Mouse (Mus musculus) MEL (cell line): ENCODE measurements at regions not wholly inside any gene's neighbourhood (a gene's known extent, or its start where the extent isn't known, plus 50 kb on each side); places are given as distances from the start of the nearest gene placed in this dataset.

Experiments used
- BHLHE40 ChIP-seq: IDR thresholded peaks from 2 replicates; pipeline ENCODE4 v1.6.1; 2012; ENCODE audit warnings: low read depth, mild to moderate bottlenecking, inconsistent platforms, low read length, improper control_type of control experiment, borderline replicate concordance
- CTCF ChIP-seq, 3 experiments: IDR thresholded peaks in 2 of 3; conservative IDR thresholded peaks in 1 of 3; 2 replicates each; pipeline ENCODE4 v1.5.1; 2011 to 2012; ENCODE audit warnings: low read length in 3 of 3, low read depth in 2 of 3, mild to moderate bottlenecking in 2 of 3, improper control_type of control experiment in 1 of 3, inconsistent platforms in 1 of 3, mixed read lengths in 1 of 3, moderate library complexity in 1 of 3; ENCODE audit not compliant: control insufficient read depth in 1 of 3, insufficient read depth in 1 of 3, poor library complexity in 1 of 3, severe bottlenecking in 1 of 3
- E2F4 ChIP-seq: IDR thresholded peaks from 2 replicates; pipeline ENCODE4 v1.6.1; 2011; ENCODE audit warnings: low read depth, low read length, improper control_type of control experiment, borderline replicate concordance
- EP300 ChIP-seq, 2 experiments: IDR thresholded peaks; 2 replicates each; pipeline ENCODE4 v1.6.1; 2011; ENCODE audit warnings: improper control_type of control experiment in 2 of 2, low read length in 2 of 2, low read depth in 1 of 2, mild to moderate bottlenecking in 1 of 2
- GATA1 ChIP-seq: IDR thresholded peaks from 2 replicates; pipeline ENCODE4 v1.6.1; 2011; ENCODE audit warnings: low read depth, low read length, improper control_type of control experiment
- MAFK ChIP-seq: IDR thresholded peaks from 2 replicates; pipeline ENCODE4 v1.6.1; 2011; ENCODE audit warnings: low read depth, mild to moderate bottlenecking, low read length, improper control_type of control experiment, borderline replicate concordance
- MXI1 ChIP-seq: IDR thresholded peaks from 2 replicates; pipeline ENCODE4 v1.6.1; 2011; ENCODE audit warnings: mild to moderate bottlenecking, low read depth, low read length, improper control_type of control experiment
- POLR2AphosphoS2 ChIP-seq: IDR thresholded peaks from 2 replicates; pipeline ENCODE4 v1.6.1; 2011; ENCODE audit warnings: low read length, improper control_type of control experiment
- RAD21 ChIP-seq: IDR thresholded peaks from 2 replicates; pipeline ENCODE4 v1.6.1; 2011; ENCODE audit warnings: mild to moderate bottlenecking, low read depth, low read length, improper control_type of control experiment
- TCF12 ChIP-seq: IDR thresholded peaks from 2 replicates; pipeline ENCODE4 v1.6.1; 2014; ENCODE audit warnings: low read depth, mild to moderate bottlenecking, inconsistent platforms, low read length, improper control_type of control experiment, moderate library complexity

DNA sequence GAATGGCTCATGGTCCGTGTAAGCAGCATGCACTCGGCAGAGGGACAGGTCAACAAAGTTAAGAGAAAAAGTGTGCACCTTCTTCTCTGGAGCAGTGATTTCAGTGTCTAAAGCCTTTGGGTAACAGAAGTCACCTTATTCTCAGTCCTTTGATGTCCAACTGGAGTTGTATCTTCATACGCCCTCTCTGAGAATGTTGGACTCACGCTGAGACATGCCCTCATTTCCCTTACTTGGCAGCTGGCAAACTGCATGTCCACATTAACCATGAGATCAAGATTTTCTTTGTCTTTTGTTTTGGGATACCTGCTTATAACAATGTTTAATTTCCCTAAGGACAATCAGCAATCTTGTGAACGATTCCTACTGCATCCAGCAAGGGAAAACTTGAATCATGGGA lies 289.3 kb upstream of the Aga start:
- TF ChIP-seq RAD21 (no peak), GATA1 (no peak), BHLHE40 (no peak), CTCF (IDR thresholded peaks at IDR 0.05 in 2 of 3, conservative IDR thresholded peaks at IDR 0.05 in 1 of 3; ENCODE audit: control insufficient read depth in 1 of 3, insufficient read depth in 1 of 3, low read depth in 2 of 3, low read length in 3 of 3, poor library complexity in 1 of 3, severe bottlenecking in 1 of 3) (no peak), POLR2AphosphoS2 (no peak), MAFK (no peak), E2F4 (no peak), MXI1 (no peak), TCF12 (no peak), EP300 (IDR thresholded peaks at IDR 0.05; ENCODE audit: low read depth in 1 of 2, low read length in 2 of 2) (no peak)
